Mouse (Mus musculus): ENCODE measurements around the gene Sema4c. TPM values are rescaled to one million over a fixed set of nuclear protein-coding genes. Genes with fewer than 3 reads are reported as not detected.

The Sema4c gene
- polyA plus RNA-seq, 1 experiment: 14.6 TPM

DNA sequence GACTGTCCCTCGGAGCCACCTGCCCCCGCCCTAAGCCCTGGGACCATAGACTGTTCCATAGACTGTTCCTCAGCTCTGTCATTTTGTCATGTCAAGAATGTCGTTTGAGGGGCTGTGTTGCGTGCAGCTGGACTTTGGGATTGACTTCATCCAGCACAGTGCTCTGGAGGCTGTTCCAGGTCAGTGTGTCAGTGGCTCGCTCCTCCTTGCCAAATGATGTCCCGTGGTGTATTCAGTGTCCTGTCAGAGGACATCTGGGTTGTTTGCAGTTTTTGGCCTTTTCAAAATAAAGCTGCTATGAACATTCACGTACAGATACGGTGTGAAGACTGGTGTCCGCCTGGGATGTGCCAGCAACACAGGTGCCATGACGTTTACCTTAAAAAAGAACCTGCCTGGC lies 31.2 kb downstream of the Sema4c start:
- Histone ChIP-seq H3K36me3 (ENCODE audit: control insufficient read depth, insufficient read depth, low read length) (peaks cover 2% of the 10 kb centered on the region; the same call in 1 of the 2 replicates), H3K4me1 (ENCODE audit: control insufficient read depth, insufficient read depth, low read length) (peaks cover 2% of the 10 kb centered on the region; the same call in 1 of the 2 replicates), H3K27me3 (ENCODE audit: control insufficient read depth, insufficient read depth, low read length) (no peaks in the 10 kb centered on the region), H3K4me3 (ENCODE audit: control insufficient read depth, low read depth, low read length) (no peak overlapping the region), H3K27ac (ENCODE audit: control insufficient read depth, insufficient read depth, low read depth, low read length) (no peak overlapping the region)
- TF ChIP-seq POLR2A (IDR thresholded peaks at IDR 0.05; ENCODE audit: control insufficient read depth, low read depth, low read length): no peak
- no peak for TF ChIP-seq CTCF (IDR thresholded peaks at IDR 0.05; ENCODE audit: control insufficient read depth, insufficient read depth, insufficient replicate concordance, low read depth, low read length)

DNA sequence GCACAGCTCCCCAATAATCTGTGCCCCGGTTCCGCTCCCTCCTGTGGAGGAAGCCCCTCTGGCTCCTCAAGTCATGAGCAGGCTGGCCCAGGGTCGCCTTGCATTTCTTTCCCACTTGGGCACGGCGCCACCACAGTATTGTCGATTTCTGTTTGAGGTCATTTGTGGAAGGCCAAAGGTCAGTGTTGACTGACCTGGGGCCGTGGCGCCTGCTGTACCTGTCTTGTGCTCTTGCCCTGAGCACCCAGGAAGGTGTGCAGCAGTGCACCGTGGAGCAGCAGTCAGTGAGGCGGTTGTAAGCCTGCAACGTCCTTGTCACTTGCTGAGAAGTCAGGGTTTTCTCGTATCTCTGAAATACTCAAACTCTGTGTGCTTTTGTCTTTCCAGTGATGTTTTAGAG lies 32.4 kb downstream of the Sema4c start:
- no peak overlapping the region for H3K27ac ChIP-seq (ENCODE audit: control insufficient read depth, insufficient read depth, low read depth, low read length)
- H3K4me3 ChIP-seq (ENCODE audit: control insufficient read depth, low read depth, low read length): no peak overlapping the region
- H3K36me3 ChIP-seq (ENCODE audit: control insufficient read depth, insufficient read depth, low read length): peaks cover 2% of the 10 kb centered on the region
- H3K4me1 ChIP-seq (ENCODE audit: control insufficient read depth, insufficient read depth, low read length): no peaks in the 10 kb centered on the region
- no peaks in the 10 kb centered on the region for H3K27me3 ChIP-seq (ENCODE audit: control insufficient read depth, insufficient read depth, low read length)
- TF ChIP-seq POLR2A (IDR thresholded peaks at IDR 0.05; ENCODE audit: control insufficient read depth, low read depth, low read length): no peak
- no peak for TF ChIP-seq CTCF (IDR thresholded peaks at IDR 0.05; ENCODE audit: control insufficient read depth, insufficient read depth, insufficient replicate concordance, low read depth, low read length)

DNA sequence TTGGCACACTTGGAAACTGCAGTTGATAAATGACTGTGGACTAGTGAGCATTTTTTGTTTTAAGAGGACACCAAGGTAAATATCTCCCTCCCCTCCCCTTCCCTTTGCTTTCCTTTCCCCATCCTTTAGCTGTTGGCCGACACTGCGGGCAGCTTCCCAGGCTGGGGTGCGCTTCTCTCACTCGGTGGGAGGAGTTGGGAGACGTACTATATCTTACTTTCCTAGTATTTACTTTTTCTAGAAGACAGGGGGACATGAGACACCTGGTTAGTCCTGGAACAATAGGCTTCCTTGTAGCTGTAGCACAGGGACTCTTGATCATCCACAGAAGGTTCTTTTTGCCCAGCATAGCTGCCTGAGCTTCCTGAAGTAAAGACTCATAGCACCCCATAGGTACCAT lies 34.1 kb downstream of the Sema4c start:
- no peak for TF ChIP-seq POLR2A (IDR thresholded peaks at IDR 0.05; ENCODE audit: control insufficient read depth, low read depth, low read length)
- TF ChIP-seq CTCF (IDR thresholded peaks at IDR 0.05; ENCODE audit: control insufficient read depth, insufficient read depth, insufficient replicate concordance, low read depth, low read length): no peak
- no peak overlapping the region for H3K4me3 ChIP-seq (ENCODE audit: control insufficient read depth, low read depth, low read length)
- no peak overlapping the region for H3K27ac ChIP-seq (ENCODE audit: control insufficient read depth, insufficient read depth, low read depth, low read length)
- H3K27me3 ChIP-seq (ENCODE audit: control insufficient read depth, insufficient read depth, low read length): no peaks in the 10 kb centered on the region
- H3K4me1 ChIP-seq (ENCODE audit: control insufficient read depth, insufficient read depth, low read length): no peaks in the 10 kb centered on the region
- H3K36me3 ChIP-seq (ENCODE audit: control insufficient read depth, insufficient read depth, low read length): peaks cover 2% of the 10 kb centered on the region

DNA sequence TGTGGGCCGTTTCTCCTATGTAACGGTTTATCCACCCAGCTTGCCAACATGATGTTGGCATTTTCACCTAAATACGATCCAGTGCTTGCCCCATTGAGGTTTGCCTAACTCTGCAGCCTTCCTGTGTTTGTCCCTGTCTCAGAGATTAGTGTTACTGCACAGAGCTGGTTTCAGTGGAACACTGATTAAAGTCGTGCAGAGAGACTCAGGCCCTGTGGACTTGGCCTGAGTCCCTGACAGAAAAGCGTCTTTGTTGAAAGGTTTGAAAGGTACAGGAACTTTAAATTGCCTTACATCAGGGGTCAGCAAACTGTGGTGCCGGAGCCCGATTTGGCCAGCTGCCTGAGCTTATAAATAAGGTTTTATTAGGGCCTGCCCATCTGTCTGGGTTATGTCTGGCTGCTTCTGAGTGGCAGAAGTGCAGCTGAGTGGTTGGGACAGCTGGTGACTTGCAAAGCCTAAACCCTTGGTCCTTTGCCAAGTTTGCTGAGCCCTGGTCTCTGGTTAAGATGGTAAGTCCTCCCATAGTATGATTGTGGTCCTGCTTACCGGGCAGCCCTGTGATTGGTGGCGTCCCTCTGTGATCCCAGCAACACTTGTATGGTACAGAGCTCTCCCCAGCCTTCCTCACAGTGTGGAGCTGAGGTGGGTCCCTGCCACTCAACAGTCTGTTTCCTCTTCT lies 34.7 kb downstream of the Sema4c start:
- Histone ChIP-seq H3K4me3 (ENCODE audit: control insufficient read depth, low read depth, low read length) (no peak overlapping the region), H3K4me1 (ENCODE audit: control insufficient read depth, insufficient read depth, low read length) (no peaks in the 10 kb centered on the region)

DNA sequence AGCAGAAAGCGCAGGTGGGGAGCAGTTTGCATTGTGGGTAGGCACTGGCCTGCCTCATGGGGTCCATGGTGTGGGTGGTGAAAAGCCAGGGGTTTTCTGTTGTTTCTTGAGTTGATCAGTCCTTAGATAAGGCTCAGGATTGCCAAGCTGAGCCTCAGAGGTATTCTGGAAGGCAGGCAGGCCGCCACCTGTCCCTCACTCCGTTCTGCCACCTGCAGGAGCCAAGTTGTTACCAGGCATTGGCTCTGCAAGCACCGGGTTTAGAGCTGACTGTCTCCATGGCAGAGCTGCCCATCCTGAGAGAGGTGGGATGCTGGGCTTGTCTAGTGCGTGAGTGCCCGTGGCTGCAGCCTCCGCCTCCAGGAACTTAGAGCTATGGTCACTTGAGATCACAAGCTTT lies 35.9 kb downstream of the Sema4c start:
- no peaks in the 10 kb centered on the region for H3K27me3 ChIP-seq (ENCODE audit: control insufficient read depth, insufficient read depth, low read length)
- no peaks in the 10 kb centered on the region for H3K4me1 ChIP-seq (ENCODE audit: control insufficient read depth, insufficient read depth, low read length)
- no peak overlapping the region for H3K27ac ChIP-seq (ENCODE audit: control insufficient read depth, insufficient read depth, low read depth, low read length)
- TF ChIP-seq POLR2A (IDR thresholded peaks at IDR 0.05; ENCODE audit: control insufficient read depth, low read depth, low read length) (no peak), CTCF (IDR thresholded peaks at IDR 0.05; ENCODE audit: control insufficient read depth, insufficient read depth, insufficient replicate concordance, low read depth, low read length) (no peak)
- no peak overlapping the region for H3K4me3 ChIP-seq (ENCODE audit: control insufficient read depth, low read depth, low read length)
- peaks cover 2% of the 10 kb centered on the region for H3K36me3 ChIP-seq (ENCODE audit: control insufficient read depth, insufficient read depth, low read length)

More for the DNA sequence above, 34.7 kb downstream of the Sema4c start:
- H3K27ac ChIP-seq (ENCODE audit: control insufficient read depth, insufficient read depth, low read depth, low read length): no peak overlapping the region
- TF ChIP-seq POLR2A (IDR thresholded peaks at IDR 0.05; ENCODE audit: control insufficient read depth, low read depth, low read length): no peak
- TF ChIP-seq CTCF (IDR thresholded peaks at IDR 0.05; ENCODE audit: control insufficient read depth, insufficient read depth, insufficient replicate concordance, low read depth, low read length): no peak
- H3K27me3 ChIP-seq (ENCODE audit: control insufficient read depth, insufficient read depth, low read length): no peaks in the 10 kb centered on the region
- H3K36me3 ChIP-seq (ENCODE audit: control insufficient read depth, insufficient read depth, low read length): peaks cover 2% of the 10 kb centered on the region

DNA sequence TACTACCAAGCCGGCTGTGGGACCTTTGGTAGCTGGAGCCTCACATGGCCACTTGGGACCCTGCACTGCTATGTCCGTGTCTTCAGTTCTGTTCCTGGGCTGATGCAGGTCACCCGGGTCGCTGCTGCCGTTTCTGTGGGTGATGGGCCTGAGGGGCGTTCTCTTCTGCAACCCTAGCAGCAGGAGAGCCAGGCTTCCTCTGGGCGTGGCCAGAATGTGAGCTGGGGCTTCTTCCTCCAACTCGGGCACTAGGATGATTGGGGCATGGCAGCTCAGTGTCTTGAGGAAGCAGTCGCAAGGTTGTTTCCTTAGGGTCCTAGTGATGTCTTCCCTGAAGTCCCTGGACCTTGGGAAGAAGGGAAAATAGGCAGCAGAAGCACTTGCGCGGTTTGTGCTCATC lies 38.5 kb downstream of the Sema4c start:
- Histone ChIP-seq H3K4me3 (ENCODE audit: control insufficient read depth, low read depth, low read length) (no peak overlapping the region), H3K36me3 (ENCODE audit: control insufficient read depth, insufficient read depth, low read length) (no peaks in the 10 kb centered on the region; the same call in 1 of the 2 replicates), H3K4me1 (ENCODE audit: control insufficient read depth, insufficient read depth, low read length) (no peaks in the 10 kb centered on the region), H3K27ac (ENCODE audit: control insufficient read depth, insufficient read depth, low read depth, low read length) (no peak overlapping the region), H3K27me3 (ENCODE audit: control insufficient read depth, insufficient read depth, low read length) (no peaks in the 10 kb centered on the region)
- TF ChIP-seq CTCF (IDR thresholded peaks at IDR 0.05; ENCODE audit: control insufficient read depth, insufficient read depth, insufficient replicate concordance, low read depth, low read length): no peak

DNA sequence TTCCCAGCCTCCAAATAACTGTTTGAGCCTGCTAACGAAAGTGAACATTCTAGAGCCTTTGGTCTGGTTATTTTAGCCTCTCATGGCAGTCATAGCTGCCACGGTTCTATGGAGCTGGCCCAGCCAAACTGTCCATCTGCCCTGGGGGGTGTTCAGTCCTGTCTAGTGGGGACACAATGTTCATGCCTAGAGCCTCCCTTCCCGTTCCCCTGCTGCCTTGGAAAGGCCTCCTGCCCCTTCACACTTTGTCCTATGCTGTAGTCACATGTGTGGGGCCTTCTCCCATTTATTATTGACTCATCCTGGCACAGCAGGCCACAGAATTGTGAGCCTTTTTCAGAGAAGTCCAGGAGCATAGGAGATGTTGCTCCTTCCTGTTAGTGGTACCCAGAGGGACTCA lies 39.9 kb downstream of the Sema4c start:
- Histone ChIP-seq H3K36me3 (ENCODE audit: control insufficient read depth, insufficient read depth, low read length) (no peaks in the 10 kb centered on the region; the same call in 1 of the 2 replicates), H3K4me3 (ENCODE audit: control insufficient read depth, low read depth, low read length) (no peak overlapping the region), H3K27ac (ENCODE audit: control insufficient read depth, insufficient read depth, low read depth, low read length) (no peak overlapping the region), H3K27me3 (ENCODE audit: control insufficient read depth, insufficient read depth, low read length) (no peaks in the 10 kb centered on the region), H3K4me1 (ENCODE audit: control insufficient read depth, insufficient read depth, low read length) (peaks cover under 1% of the 10 kb centered on the region; the same call in 1 of the 2 replicates)
- TF ChIP-seq CTCF (IDR thresholded peaks at IDR 0.05; ENCODE audit: control insufficient read depth, insufficient read depth, insufficient replicate concordance, low read depth, low read length): no peak
- TF ChIP-seq POLR2A (IDR thresholded peaks at IDR 0.05; ENCODE audit: control insufficient read depth, low read depth, low read length): no peak

Data from testis, adult 2 months (tissue).